Mouse (Mus musculus) brain, embryonic 14.5 days (tissue): ENCODE data around the gene Nacc2.

Source experiments
- CTCF ChIP-seq: fragments of 200-500 bp; IDR thresholded peaks from 2 replicates; pipeline ENCODE4 v1.5.1; 2012; ENCODE audit warnings: inconsistent platforms, mild to moderate bottlenecking, moderate library complexity, borderline replicate concordance; ENCODE audit not compliant: insufficient read depth, insufficient read length; ENCODE audit errors: extremely low read depth
- POLR2A ChIP-seq: fragments of 200-500 bp; IDR thresholded peaks from 2 replicates; pipeline ENCODE4 v1.6.1; 2012; ENCODE audit warnings: mild to moderate bottlenecking, inconsistent platforms, borderline replicate concordance; ENCODE audit not compliant: poor library complexity, insufficient read depth, insufficient read length, severe bottlenecking; ENCODE audit errors: extremely low read depth

DNA sequence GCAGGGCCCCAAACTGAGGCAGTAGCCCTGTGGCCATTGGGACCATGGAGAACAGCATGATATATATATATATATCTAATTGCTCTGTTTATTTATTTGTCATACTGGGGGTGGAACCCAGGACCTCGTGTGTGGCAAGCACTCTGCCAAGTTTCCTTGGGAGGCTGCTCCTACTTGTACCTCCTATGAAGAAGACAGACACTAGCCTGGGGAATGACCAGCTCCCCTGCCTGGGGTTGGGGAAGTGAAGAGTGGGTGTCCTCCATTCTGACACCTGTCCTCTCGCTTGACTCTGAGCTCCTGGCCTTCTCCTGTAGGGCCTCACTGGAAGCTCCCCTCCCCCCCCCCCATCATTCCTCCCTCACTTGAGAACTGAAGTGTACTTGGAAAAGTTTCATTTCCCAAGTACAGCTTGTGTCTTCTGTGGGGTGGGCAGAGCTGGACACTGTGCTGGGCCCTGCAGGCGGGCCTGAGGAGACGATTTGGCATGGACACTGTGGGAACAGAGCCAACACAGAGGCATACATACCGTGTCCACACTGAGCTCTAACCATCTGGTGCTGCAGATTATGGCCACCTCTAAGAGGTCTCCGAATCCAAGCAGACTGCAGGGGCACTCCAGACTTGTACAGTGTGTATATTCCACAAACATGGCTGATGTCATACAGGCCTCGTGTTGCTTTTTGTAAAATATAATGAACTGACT, 23.5 kb upstream of the Nacc2 start:
- no peak for TF ChIP-seq POLR2A
- TF ChIP-seq CTCF: no peak
